Comparison of ENCODE assay signal across 8 mouse cellular contexts in the genomic region with DNA sequence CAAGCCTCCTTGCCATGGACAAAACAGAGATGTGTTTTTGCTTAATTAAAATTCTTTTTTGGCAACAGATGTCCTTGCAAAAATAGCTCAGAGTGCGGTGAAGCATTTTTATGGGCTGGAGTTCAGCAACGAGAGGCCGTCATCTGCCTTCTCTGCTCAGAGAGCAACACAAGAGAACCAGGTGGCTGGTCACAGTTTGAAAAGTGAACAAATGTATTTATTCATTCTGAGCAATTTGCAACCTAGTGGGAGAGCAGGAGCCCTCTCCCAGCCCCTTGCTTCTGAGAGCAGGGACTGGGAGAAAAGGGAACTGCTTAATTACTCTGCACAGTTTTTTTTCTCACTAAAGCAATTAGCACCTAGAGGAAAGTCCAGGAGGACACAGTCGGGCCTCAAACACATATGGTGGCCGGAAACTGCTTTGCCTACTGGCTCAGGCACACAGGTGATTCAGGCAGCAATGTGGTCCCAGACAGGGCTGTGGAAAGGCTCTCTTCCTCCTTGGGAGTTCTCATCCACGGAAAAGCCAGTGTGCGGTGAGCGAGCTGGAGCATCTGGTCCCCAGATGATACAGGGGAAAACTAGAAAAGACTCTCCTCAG.
DNase-seq lines count a peak whose midpoint lies in the region; ATAC-seq and TF ChIP-seq lines count a peak whose summit lies in the region.

No protein-coding gene starts in this region.

- H3K9ac ChIP-seq in forebrain, embryonic 15.5 days (replicated peaks): no peak overlapping the region

- WGBS in cerebellum, adult 2 months: 8% methylated on average over 8 of the region's 8 CpGs
- 14% methylated on average over 8 of the region's 8 CpGs for WGBS in forebrain, embryonic 15.5 days

- peak; percentile 76 to 91 for DNase-seq in cerebellum, adult 2 months
- DNase-seq in layer of hippocampus, postnatal 25 days (ENCODE audit: extremely low spot score in 1 of 2, low spot score in 1 of 2): peak; percentile 5 to 26
- DNase-seq in heart, postnatal 10 days: no peak
- DNase-seq in spleen, adult 18-20 months: no peak
- DNase-seq in kidney, adult 9 months: no peak

- intact Hi-C loops in heart, postnatal 10 days (cut with DNase I): no loop called here

- H3K79me2 ChIP-seq in myocyte (ENCODE audit: control insufficient read depth, insufficient read depth): no peaks in the 10 kb centered on the region

- no peak overlapping the region for H3K4me3 ChIP-seq in cerebellum, adult 2 months (replicated peaks; ENCODE audit: insufficient read depth, low read depth, low read length)
- no peak overlapping the region for H3K4me3 ChIP-seq in forebrain, embryonic 15.5 days
- H3K4me3 ChIP-seq in myocyte: no peak overlapping the region

- no peaks in the 10 kb centered on the region for H3K36me3 ChIP-seq in forebrain, embryonic 15.5 days
- no peaks in the 10 kb centered on the region for H3K36me3 ChIP-seq in myocyte (ENCODE audit: control insufficient read depth, insufficient read depth)

- TF ChIP-seq CTCF in cerebellum, adult 2 months (IDR thresholded peaks at IDR 0.05; ENCODE audit: borderline replicate concordance, insufficient read depth, low read depth, low read length): no peak

- no peaks in the 10 kb centered on the region; the same call in 1 of the 2 replicates for H3K27me3 ChIP-seq in cerebellum, adult 2 months (ENCODE audit: control insufficient read depth, insufficient read depth, low read length)
- H3K27me3 ChIP-seq in forebrain, embryonic 15.5 days: no peaks in the 10 kb centered on the region
- H3K27me3 ChIP-seq in myocyte (ENCODE audit: control insufficient read depth, insufficient read depth, insufficient read length): no peaks in the 10 kb centered on the region

- no peaks in the 10 kb centered on the region for H3K9me3 ChIP-seq in forebrain, embryonic 15.5 days

- no peak overlapping the region for H3K27ac ChIP-seq in cerebellum, adult 2 months (ENCODE audit: insufficient read depth, low read length)
- H3K27ac ChIP-seq in forebrain, embryonic 15.5 days (replicated peaks): peak overlapping the region; percentile 73

- TF ChIP-seq POLR2A in cerebellum, adult 2 months (IDR thresholded peaks at IDR 0.05; ENCODE audit: borderline replicate concordance, insufficient read depth, low read length): no peak
- TF ChIP-seq POLR2A in myocyte (IDR thresholded peaks at IDR 0.05; ENCODE audit: insufficient read length, low read depth): no peak

- H3K4me2 ChIP-seq in forebrain, embryonic 15.5 days (replicated peaks): no peak overlapping the region
- peak overlapping the region; percentile 18 for H3K4me2 ChIP-seq in myocyte (ENCODE audit: low read depth)

- peaks cover 6% of the 10 kb centered on the region; the same call in 1 of the 2 replicates for H3K4me1 ChIP-seq in cerebellum, adult 2 months (ENCODE audit: control insufficient read depth, insufficient read depth, low read length)
- peaks cover 24% of the 10 kb centered on the region for H3K4me1 ChIP-seq in forebrain, embryonic 15.5 days

- peak; percentile 96 for ATAC-seq in forebrain, embryonic 15.5 days (replicated peaks)
- no peak for ATAC-seq in CD4-positive, CD25-positive, alpha-beta regulatory T cell, adult 4 months

- H3ac ChIP-seq in myocyte (ENCODE audit: control insufficient read depth, insufficient read length): no peak overlapping the region

TF ChIP-seq in myocyte, 11 proteins besides CTCF, POLR2A, EP300 and RAD21:
- TF ChIP-seq CEBPB (IDR thresholded peaks at IDR 0.05; ENCODE audit: insufficient read depth, poor library complexity, severe bottlenecking) (no peak), E2F4 (IDR thresholded peaks at IDR 0.05; ENCODE audit: insufficient read depth) (no peak), POLR2AphosphoS2 (IDR thresholded peaks at IDR 0.05; ENCODE audit: insufficient read length, low read depth) (no peak), SRF (IDR thresholded peaks at IDR 0.05; ENCODE audit: control insufficient read depth, insufficient read length, low read depth) (no peak), MAX (IDR thresholded peaks at IDR 0.05; ENCODE audit: low read depth) (no peak), REST (IDR thresholded peaks at IDR 0.05; ENCODE audit: insufficient read depth, insufficient read length) (no peak), MYOD1 (IDR thresholded peaks at IDR 0.05; ENCODE audit: control insufficient read depth in 1 of 3, insufficient read length in 2 of 3, low read depth in 2 of 3) (no peak), TCF12 (IDR thresholded peaks at IDR 0.05; ENCODE audit: insufficient read depth, poor library complexity, severe bottlenecking) (no peak), USF1 (IDR thresholded peaks at IDR 0.05; ENCODE audit: low read depth) (no peak), TCF3 (IDR thresholded peaks at IDR 0.05; ENCODE audit: insufficient read length, low read depth) (no peak)

Comparison
In these comparisons a context has a peak if more than half of its experiments do, and no peak if none do; other contexts are left out.
1. DNase-seq: peak in cerebellum, adult 2 months (2 of 2) and layer of hippocampus, postnatal 25 days (2 of 2); none in heart, postnatal 10 days (0 of 2), spleen, adult 18-20 months (0 of 2) and kidney, adult 9 months (single experiment).